Mouse (Mus musculus): Measurements from ENCODE around the gene Krtcap3.

Krtcap3 gene

GRCm38 (mm10) chr5:31252795-31253545 lies 1.5 kb downstream of the Krtcap3 start:
- no peak for DNase-seq (ENCODE audit: extremely low read depth, insufficient read length, low spot score)

- DNase-seq (ENCODE audit: extremely low read depth, insufficient read length, low spot score) = no peak
Measured at GRCm38 (mm10) chr5:31253806-31254205, 2.3 kb downstream of the Krtcap3 start.

- no peak for DNase-seq (ENCODE audit: extremely low read depth, insufficient read length, low spot score)
Measured at GRCm38 (mm10) chr5:31254452-31254851, 3.0 kb downstream of the Krtcap3 start.

DNA sequence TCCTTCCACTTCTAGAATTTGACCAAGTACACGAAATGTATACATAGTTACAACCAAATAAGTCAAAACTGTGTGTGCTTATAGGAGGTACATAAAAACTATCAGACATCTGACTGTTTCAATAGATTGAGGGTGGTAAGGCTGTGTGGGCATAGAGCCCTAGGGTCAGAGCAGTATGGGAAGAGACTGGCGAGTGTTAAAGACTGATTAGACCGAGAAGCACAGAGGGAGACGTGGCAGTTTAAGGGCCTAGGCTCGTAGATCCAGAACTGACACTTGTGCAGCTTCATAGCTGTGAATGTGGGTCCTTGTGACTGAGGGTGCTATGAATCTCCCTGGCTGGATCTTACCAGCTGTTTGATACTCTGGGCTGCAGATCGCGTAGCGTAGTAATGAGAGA lies 3.4 kb downstream of the Krtcap3 start:
- DNase-seq (ENCODE audit: extremely low read depth, insufficient read length, low spot score) = no peak

DNA sequence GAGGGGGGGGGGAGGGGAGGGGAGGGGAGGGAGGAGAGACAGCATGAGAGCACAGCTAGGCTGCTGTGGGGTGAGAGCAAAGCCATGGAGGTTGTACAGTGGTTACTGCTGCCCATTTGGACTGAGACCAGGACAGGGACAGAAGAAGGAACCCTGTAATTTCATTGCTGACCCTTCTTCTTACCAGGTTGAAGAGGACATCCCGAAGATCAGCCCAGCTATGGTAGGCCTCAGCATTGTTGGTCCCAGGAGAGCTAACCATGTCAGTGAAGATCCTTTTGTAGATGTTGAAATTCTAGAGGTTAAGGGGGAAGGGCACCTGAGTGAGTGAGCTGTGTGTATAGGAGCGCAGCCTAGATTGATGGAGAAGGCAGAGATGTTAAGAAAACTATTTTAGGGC lies 3.9 kb downstream of the Krtcap3 start:
- DNase-seq (ENCODE audit: extremely low read depth, insufficient read length, low spot score) = no peak

- DNase-seq (ENCODE audit: extremely low read depth, insufficient read length, low spot score) = no peak
Measured at GRCm38 (mm10) chr5:31255971-31256370, 4.5 kb downstream of the Krtcap3 start.

GRCm38 (mm10) chr5:31257616-31258015 lies 6.1 kb downstream of the Krtcap3 start:
- DNase-seq (ENCODE audit: extremely low read depth, insufficient read length, low spot score) = no peak

DNA sequence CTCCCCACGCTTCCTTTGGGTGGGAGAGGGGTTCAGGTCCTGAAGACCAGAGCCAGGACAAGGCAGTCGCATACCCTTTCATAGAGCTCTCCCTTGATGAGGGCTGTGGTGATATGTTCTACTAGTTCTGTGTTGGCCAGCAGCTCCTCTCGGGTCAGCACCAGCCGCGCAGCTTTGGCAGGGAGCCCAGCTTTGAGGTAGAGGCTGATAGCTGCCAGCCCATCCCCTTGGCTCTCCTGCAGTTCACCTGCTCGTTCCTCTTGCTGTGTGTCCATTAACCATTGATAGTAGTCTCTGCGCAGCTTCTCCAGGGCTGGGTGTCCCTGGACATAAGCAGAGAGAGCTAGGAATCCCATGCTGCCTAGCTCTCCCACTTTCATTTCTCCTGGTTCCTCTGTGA lies 14.6 kb downstream of the Krtcap3 start:
- no peak for DNase-seq (ENCODE audit: extremely low read depth, insufficient read length, low spot score)

DNA sequence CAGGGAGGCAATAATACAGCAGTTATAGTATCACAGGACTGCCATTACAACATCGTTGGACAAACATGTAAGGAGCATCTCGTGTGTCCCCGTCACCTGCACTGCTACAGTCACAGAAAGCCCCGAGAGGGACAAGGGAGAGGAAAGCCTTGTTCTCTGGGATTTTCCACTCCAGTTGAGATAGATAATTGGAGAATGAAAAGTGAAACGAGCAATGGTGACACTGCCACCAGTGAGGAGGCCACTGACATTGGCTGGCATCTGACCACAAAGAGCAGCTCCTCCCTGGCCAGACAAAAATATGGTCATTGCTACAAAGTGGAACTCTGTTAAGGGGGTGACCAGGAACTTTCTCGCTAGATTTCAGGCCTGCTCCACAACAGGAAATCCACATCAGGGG lies 16.2 kb downstream of the Krtcap3 start:
- no peak for DNase-seq (ENCODE audit: extremely low read depth, insufficient read length, low spot score)

GRCm38 (mm10) chr5:31273018-31273417 lies 21.5 kb downstream of the Krtcap3 start:
- no peak for DNase-seq (ENCODE audit: extremely low read depth, insufficient read length, low spot score)

- DNase-seq (ENCODE audit: extremely low read depth, insufficient read length, low spot score) = no peak
Measured at GRCm38 (mm10) chr5:31279245-31279988, 27.9 kb downstream of the Krtcap3 start.

DNA sequence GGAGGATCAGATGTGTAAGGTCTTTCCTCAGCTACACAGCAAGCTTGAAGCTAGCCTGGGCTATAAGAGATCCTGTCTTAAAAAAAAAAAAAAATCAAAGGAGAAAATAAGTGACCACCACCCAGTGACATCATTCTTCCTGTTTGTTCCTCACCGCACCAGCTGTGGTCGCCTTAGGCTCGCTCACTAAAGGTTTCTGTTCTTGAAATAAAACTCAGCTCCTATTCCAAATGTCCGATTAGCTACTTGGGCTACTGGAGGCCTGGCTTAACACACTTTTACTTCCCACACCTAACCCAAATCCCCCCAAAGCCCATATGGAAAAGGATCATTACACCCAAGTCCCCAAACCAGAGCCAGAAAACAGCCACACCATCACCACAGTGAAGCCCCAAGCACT lies 36.7 kb downstream of the Krtcap3 start:
- DNase-seq (ENCODE audit: extremely low read depth, insufficient read length, low spot score) = no peak

DNA sequence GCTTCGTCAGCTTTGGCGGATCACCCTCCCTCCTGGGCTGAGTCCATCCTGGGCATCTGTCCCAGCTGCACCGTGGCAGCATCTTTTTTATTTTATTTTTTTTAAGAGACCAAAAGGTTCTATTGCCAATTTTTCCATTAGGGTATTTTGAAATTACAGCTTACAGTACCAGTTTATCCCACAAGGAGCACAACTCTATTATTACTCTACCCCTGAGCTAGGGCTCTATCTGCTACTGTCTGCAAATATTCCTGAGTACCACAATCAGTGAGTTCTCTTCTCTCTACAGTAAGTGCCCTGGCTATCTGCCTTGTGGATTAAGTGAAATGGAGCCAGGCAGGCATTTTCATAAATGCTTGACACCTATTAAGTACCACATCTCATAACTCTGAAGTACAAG lies 37.2 kb downstream of the Krtcap3 start:
- DNase-seq (ENCODE audit: extremely low read depth, insufficient read length, low spot score) = no peak

DNA sequence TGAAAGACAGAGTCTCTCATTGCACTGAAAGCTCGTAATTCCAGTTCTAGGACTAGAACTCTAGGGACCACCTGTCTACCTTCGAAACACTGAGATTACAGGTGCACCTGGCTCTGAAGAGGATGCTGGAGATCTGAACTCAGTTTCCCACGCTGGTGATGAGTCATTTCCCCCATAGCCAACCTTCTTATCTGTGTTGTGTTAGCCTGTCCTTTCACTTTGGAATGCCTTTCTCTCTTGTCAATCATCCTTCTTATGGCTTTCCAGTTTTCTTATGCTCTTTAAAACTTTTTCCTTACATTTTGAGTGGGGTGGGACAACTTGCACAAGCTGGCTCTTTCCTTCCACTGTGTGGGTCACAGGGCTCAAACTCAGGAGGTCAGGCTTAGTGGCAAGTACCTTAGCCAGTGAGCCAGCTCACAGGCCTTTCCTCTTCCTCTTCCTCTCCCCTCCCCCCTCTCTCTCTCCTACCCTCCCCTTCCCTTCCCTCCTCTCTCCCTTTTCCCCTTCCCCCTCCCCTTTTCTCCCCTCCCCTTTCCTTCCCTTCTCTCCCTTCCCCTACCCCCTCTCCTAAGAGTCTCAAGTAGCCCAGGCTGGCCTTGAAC lies 38.2 kb downstream of the Krtcap3 start:
- no peak for DNase-seq (ENCODE audit: extremely low read depth, insufficient read length, low spot score)

- peak; percentile 95 for DNase-seq (ENCODE audit: extremely low read depth, insufficient read length, low spot score)
Measured at GRCm38 (mm10) chr5:31290521-31291360, 39.2 kb downstream of the Krtcap3 start, which contains the start of gene Ift172. Gene Ift172, minus strand, starts transcription at chr5:31291116.

DNA sequence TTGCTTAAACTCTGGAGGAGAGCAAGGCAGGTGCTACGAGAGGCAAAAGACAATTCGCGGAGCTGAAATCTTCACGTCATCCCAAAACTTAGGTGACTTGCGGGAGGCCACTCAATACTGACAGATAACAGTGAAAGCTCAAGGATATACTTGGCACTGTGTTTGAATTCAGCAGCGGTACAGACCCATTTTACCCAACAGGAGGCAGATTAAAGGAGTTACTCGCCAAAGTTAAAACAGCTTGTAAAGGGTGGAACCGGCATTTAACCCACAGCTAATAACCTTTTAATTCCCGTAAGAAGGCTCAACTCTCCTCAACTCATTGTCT lies 39.8 kb downstream of the Krtcap3 start:
- DNase-seq (ENCODE audit: extremely low read depth, insufficient read length, low spot score) = no peak

DNA sequence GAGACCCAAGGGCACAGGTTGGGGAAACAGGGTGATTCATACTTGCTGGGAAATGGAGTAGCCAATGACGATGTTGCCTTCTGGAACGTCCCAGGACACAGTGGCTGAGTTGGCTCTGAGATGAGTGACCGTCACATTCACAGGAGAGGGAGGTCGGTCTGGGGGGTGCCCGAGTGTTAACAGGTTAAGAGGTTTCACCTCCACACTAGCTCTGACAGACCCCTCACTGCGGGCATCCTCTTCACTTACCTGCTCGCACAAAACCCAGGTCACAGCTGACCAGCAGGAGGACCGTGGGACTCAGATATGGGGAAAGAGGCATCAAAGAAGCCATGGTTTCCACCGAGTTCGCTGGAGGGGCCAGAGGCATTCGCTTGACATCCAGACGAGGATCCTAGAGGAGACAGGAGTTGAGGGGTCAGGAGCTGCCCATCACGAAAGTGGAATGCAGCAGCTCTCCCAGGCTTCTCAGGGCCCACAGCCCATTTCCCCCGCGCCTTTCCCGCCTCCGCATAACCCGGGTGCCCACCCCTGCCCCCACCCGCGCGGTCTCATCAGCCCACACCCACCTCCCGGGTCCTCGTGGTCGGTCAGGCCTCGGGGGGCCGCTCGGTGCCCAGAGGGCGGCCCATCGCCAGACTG lies 43.6 kb downstream of the Krtcap3 start:
- no peak for DNase-seq (ENCODE audit: extremely low read depth, insufficient read length, low spot score)

GRCm38 (mm10) chr5:31295606-31296141 lies 44.2 kb downstream of the Krtcap3 start, which contains the start of gene Fndc4:
Gene Fndc4, minus strand, starts transcription at chr5:31296080.
- peak; percentile 54 for DNase-seq (ENCODE audit: extremely low read depth, insufficient read length, low spot score)

- no peak for DNase-seq (ENCODE audit: extremely low read depth, insufficient read length, low spot score)
Measured at GRCm38 (mm10) chr5:31297047-31297757, 45.7 kb downstream of the Krtcap3 start, which contains the start of gene Gckr. Gene Gckr, plus strand, starts transcription at chr5:31297443.

Measured in 3134 (cell line).